Mouse (Mus musculus) A20 (cell line): ENCODE results near the gene Aatf.
"Not testable (repeated sequence)": the region's sequence is repeated elsewhere in the genome, so short reads cannot be mapped to it uniquely, and the experiment has no call there.

ENCODE experiments used
- DNase-seq: peaks from one replicate; pipeline ENCODE4 v3.0.0-alpha.2; 2011; ENCODE audit warnings: low read depth, low spot score

Aatf gene

DNA sequence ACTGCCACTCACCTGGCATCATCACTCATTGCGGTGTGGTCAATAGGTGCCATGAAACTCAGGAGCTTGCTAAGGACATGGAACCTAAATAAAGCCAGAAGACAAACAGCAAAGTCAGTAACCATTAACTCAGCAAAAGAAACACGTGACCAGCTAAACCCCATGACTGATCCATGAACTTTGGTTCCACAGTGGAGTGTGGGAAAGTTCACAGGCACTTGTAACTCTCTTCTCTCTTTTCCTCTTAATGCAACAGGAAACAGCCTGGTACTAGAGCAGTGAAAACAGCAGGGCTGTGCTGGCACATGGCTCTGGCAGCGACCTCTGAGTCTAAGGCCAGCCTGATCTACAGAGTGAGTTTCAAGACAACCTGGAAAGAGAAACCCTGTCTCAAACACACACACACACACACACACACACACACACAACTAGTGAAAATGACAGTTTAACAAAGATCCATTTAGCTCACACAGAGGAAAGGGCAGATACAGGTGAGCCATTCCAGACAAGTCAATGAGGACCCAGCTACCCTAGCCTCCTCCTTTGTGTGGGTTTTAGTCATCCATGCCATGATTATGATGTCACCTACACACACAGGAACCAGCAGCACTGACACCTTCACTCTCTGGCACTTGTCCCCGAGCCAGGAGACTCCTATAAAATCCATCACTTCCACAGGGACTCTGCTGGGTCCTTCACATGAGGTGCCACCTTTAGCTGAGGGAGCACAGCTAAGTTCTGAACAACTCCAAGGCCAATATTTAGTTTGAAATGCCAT lies 70.6 kb downstream of the Aatf start:
- no peak for DNase-seq

DNA sequence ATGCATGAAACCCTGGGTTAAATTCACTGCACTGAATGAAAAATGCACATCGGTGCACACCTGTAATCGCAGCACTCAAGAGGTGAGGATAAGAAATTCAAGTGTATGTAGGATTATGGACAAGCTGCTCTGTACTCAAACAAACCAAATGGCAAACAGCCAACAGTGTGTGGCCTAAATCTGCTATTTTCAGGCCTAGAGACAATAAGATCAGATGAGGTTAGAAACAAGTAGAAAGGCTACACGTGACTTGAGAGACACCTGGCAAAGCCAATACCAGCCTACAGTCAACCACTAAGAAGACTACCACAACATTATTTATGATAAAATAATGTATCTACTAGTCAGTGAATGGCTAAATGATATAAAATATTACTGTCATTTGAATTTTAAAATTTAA lies 72.9 kb downstream of the Aatf start:
- DNase-seq: no peak

DNA sequence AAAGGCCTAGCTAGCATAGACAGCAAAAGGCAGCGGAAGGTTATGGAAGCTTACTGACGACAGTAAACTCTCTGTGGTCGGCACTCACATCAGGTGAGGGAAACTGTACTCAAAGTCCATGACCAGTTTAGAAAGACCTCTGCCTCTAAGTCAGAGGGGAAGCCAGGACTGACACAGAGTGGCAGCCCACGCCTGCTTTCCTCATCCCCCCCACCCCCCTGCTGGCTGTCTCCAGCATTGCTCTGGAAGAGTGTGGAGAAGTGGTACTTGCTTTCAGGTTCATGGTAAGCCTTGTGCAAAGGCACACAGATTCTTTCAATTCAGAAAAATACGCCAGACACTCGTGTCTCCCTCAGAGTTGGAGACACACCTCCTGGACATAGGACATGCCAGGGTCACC lies 78.4 kb downstream of the Aatf start:
- DNase-seq: peak; percentile 14

DNA sequence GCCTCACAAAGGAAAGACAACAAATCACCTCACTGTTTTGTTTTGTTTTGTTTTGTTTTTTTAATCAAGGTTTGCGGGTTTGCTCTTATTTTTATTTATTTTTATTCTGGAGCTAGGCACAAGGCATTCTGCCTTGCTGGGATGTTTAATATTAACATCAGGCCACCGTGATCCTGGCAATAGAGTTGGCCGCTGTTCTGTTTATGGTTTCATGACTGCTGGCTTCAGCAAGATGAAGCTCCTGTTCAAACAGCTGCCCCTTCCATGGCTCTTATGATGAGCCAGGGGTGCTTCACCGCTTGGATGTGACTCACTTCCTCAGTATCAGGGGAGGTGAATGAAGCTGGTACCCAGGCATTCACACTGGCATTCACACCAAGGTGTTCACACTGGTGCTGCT lies 83.0 kb downstream of the Aatf start:
- no peak for DNase-seq

DNA sequence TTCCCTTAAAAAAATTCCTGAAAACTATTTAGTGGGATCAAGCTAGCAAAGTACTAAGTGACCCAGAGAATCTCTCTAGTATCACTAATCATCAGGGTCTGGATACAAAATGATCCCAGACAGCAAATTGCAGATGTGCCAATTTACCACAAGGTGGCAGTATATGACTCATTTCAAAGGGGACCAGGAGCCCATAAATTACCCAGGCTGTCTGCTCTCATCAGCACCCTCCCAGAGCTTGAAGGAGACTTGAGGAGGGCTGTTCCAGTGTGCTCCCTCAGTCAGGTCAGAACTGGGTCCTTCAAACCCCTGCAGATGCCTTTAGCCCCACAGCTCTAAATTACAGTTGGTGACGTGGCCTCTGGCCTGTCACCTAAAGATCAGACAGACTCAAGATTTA lies 83.7 kb downstream of the Aatf start:
- DNase-seq: peak; percentile 67

DNA sequence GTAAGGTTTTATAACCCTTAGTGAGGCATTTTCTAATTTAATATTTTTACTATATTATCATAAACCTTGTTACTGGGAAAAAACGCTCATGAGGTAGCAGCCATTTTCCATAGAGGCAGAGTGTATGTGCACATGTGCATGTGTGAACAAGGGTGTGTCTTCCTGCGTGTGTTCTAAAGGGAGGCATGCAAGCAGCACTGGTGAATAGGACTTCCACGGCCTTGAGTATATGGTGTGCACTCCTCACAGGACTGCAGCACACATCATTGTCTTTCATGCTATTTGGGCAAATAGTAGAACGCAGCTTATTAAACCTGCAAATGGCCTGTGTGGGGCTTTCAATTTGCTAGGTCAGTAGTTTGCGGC lies 86.7 kb downstream of the Aatf start:
- DNase-seq: no peak

DNA sequence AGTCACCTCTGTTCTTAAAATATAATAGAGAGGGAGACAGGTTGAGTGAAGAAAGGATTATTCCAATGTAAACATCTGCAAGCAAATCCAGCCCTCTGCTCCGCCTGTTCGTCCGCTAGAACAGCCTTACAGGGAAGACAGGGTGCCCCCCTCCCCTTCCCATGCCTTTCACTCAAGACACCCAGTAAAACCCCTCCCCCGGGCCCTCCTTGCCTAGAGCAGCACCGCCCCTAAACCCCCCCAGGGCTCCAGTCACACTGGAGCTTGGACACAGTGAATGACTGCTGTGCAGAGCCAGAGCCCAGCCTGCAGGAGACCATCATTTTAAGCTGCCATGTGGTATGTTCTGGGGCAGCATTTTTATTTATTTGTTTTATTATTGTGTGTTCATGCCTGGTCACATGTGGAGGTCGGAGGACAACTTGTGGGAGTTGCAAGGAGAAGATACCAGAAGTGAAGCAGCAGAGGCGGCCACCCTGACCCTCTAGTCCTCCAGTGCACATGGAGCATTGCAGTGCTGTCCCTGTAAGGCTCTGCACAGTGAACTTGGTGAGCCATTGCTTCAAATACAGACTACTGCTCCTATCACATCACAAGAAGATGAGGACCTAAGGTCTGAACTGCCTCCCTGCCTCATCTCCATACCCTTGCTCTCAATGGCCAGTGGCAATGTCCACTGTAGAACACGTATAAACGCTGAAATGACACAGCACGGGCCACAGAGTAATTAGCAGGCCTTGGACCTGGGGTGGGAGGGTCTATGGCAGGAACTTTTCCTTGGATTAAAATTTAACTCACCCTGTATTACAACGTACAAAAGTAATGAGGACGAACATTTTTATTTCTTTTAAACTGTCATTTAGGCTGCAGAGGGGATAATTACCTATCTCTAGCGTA lies 87.3 kb downstream of the Aatf start:
- no peak for DNase-seq

DNA sequence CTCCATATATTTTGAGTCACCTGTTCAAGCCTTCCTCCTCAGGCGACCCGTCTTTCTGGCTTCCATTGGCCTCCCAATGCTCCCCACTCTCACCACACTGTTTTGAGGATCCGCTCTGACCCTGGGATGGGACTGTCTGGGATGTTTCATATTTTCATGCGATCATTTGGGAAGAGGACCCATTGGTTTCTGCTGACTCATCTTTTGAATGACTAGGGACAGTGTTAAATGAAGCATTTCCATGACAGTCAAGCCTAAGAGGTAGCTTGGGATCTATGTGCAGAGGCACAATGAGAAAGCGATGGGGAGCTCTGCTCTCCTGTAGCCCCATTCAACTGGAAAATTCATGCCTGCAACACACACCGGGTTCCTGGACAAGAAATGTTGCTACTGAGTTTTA lies 92.5 kb downstream of the Aatf start:
- DNase-seq: no peak

DNA sequence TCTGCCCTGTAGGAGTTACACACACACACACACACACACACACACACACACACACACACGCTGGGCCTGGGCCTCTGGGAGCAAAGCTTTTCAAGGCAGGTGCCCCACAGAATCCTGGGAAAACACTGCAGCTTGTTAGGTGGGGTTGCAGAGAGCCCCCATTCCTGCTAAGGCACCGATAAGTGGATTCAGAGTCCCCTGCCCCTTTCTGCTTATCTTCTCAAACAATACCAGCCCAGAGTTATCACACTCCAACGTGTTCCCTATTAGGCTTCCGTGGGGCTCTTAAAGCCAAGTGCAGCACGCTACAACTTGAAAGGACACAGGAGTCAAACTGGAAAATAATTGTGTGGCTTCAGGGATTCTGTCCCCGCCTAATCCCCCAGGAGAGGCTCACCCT lies 100.2 kb downstream of the Aatf start:
- no peak for DNase-seq

DNA sequence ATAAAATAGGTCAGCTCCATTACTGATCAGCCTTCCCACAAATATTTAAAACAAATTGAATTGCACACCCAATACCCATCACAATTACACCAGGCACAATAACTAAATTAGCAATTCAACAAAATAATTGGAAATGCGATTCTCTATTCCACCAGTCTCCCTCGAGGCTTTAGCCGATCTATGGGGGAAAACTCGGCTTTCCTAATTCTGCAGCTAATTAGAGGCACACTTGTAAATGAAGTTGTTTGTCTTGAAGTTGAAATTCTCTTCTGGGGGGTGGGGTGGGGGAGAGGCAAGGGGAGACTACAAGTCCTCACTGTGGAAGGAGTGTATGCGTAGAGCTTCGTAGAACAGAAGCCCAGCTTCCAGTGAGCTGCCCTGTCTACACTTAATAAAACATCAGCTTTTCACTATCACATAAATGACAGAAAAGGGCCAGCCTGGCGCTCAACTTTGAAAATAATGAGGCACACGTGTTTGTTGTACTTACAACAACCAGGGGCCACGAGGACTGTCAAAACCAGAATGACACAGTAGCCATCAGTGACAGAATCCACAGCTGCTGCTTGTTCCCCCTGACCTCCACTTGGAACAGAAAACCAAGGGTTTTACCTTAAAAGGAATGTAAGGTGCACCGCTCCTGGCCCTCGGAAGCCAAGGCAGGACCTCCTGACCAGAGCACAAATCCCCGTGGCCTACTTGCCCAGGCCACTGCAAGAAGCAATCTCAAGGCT lies 101.0 kb downstream of the Aatf start:
- no peak for DNase-seq

DNA sequence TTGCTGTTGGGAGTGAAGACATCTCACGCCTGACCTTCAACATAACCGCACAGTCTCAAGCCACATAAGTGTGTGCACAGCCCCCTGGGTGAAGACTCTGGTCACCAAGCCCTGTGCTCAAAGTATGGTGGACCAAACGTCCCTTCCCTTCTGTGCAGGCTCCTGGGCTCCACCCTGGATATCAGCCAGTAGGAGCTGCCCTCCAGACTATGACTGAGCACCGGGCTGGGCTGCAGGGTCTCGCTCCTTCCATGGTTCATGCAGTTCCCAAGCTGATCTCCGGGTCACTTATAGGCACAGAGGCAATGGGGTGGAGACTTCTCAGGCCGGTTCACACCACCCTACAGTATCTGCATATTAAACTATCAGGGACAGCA lies 101.7 kb downstream of the Aatf start:
- DNase-seq: no peak

DNA sequence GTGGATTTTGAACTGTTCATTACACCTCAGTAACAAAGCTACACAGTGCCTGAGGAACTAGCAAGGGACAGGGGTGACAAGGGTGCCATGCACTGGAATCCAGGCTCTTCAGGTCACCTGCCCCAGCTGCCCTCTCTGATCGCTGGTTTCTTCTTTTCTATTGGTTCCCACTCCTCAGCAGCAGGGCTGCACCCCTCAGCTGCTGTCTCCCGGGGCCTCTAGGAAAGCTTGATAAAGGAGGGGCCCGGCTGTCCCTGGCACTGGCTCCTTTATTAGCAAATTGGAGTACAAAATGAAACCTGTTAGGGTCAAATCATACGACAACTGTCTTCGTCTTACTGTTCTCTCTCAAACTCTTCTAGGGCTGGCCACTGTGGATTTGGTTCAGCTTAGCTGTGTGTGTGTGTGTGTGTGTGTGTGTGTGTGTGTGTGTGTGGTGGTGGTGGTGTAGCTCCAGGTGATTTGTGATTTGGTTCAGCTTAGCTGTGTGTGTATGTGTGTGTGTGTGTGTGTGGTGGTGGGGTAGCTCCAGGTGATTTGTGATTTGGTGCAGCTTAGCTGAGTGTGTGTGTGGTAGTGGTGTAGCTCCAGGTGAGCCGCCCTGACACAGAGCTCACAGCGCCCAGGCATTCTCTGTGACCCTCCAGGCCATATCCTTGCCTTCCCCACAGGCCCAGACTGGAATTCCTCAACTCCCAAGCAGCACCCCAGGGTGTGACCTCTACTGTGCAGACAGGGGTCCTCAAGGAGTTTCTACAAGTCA lies 102.3 kb downstream of the Aatf start:
- no peak for DNase-seq

DNA sequence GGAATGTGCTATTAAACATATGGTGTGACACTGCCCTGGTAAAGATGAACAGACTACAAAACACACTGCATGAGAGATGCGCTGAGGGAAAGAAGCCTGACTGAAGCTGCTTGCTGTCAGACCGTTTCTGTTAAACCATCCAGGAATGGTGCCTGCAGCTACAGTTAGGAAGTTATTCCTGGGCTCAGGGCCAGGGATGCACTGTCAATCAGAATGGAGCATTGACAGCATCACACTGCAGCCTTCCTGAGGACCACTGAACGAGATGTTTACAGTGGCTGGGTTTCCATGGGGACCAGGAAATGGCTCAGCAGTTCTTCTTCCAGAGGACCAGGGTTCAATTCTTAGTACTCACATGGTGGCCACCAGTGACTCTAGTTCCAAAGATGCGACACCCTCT lies 102.9 kb downstream of the Aatf start:
- no peak for DNase-seq

DNA sequence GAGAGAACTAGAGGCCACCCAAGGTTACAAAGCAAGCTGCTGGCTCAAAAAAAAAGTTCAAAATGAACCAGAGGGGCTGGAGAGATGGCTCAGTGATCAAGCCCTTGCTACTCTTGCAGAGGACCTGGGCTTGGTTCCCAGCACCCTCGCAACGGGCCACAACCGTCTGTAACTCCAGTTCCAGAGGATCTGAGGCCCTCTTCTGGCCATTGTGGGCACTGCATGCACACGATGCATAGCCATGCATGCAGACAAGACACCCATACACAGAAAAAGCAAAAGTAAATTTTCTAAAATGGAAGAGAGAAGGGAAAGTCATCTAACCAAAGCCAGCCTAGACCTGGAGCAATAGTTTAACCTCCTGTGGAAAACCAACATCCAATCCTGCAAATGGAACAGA lies 106.6 kb downstream of the Aatf start:
- no peak for DNase-seq

DNA sequence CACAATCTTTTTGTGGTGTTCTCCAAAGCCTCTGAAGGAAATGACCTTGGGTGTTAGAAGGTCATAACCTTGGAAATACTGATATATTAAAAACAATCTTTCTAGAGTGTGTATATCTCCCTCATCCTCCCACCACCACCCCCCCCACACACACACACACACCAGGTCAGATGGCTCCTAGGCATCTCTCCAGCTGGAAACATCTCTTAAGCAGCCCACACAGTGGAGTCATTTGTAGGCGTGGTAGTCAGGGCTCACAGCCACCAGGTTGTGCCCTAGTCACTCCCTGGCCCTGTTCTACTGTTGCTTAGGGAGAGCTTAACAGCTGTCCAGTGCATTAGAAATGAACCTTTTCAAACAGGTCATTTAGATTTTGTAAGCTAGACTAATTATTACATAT lies 118.3 kb downstream of the Aatf start:
- DNase-seq: no peak

DNA sequence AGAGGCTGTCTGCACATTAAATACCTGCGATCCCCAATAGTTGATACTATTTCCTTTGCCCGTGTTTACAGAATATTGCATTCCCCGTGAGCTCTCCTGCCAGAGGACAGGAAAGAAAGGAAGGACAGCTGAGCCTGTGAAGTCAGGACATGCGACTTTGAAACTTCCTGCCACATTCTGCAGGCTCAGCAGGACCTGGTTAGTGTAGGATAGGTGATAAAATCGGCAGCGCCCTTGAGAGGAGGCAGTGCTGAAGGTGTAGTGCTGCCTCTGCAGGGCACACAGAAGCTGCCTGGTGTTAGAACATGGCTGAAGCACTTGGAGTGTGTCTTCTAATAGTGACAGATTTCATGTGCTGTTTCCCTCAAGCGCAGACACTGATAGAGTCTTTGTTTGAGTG lies 119.8 kb downstream of the Aatf start:
- no peak for DNase-seq

DNA sequence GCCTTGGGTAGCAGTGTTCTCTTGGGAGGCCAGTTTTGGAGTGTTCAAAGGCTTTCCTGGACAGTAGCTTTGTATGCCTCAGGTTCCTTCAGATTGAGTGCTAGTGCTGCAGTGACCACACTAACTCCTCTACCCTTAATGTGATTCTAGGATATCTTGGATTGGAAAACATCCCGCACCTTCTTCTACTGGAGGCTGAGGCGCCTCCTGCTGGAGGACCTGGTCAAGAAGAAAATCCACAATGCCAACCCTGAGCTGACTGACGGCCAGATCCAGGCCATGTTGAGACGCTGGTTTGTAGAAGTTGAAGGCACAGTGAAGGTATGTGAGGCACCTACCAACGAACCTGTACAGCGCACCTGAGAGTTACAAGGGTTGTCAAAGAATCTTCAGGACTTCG lies 121.3 kb downstream of the Aatf start:
- DNase-seq: not testable (repeated sequence)

DNA sequence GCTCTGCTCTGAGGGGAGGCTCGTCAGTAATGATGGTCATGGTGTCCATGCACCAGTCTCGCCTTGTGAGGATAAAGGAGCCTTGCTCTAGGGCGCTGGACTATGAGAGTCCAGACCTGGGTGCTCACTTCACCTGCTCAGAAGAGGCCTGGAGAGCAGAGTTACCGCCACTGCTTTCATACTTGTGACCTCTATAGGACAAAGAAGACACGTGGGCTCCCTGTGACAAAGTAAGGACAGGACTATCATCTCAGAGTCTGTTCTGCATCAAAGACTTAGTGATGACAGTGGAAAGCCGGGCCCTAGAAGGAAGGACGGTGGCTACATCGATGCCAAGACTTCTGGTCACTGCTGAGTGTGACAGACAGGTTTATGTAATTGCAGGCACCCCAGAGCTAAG lies 122.2 kb downstream of the Aatf start:
- DNase-seq: no peak

DNA sequence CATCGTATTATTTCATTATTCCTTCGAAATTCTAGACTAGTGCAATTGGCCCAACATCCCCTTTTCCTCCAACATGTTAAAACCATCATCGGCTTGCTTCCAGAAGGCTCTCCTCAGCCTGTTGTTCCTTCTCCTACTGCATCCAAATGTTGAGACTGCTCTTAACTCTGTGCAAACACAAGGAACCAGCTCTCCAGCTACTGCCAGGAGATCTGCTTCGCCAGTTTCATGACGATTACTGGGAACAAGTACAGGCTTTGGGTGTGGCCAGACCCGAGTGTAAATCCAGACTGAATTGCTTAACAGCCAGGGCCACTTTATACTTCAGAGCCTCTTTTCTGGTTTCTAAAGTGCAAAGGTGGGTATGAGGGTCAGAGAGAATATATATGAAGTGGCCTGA lies 124.0 kb downstream of the Aatf start:
- no peak for DNase-seq

DNA sequence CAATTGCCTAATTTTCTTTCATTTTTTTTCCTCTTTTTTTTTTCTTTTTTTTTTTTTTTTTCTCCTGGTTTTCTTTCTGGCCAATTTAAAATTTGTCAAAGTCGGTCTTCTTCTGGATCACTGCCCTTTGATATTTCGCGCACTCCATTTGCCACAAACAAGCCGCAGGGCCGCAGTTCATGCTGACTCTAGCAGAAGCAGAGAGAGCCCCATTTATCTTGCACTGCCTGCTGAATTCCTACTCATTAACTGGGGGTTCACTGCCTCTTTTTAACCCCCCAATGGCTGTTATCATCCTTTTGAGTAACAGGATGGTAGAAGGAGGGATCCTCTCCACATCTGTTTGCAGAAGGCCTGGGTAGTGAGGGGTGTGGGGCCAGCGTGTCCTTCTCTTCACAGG lies 129.4 kb downstream of the Aatf start:
- DNase-seq: no peak

DNA sequence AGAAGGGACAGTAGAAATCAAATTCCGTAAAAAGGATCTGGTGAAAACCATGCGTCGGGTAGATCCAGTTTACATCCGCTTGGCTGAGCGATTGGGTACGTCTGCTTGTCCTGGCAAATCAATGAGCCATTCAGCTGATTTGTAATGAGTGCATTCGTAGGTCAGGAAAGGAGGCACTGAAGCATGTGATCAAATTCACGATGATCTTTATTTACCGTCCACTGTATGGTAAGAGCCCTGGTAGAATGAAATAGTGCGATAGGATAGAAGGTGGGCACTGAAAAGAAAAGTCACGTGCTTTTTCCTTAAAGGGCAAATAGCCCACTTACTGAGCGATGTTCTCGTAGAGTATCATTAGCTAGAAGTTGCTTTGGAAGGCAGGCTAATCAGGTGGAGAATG lies 130.9 kb downstream of the Aatf start:
- DNase-seq: no peak
